Mouse (Mus musculus) layer of hippocampus, adult 18-20 months (tissue): ENCODE data around the gene Gm5617. TPM values are rescaled to one million over a fixed set of nuclear protein-coding genes. Genes with fewer than 3 reads are reported as not detected.
A peak's percentile ranks its signal among the peaks of the same experiment; 100 is the strongest.
"Not testable (repeated sequence)": the region's sequence is repeated elsewhere in the genome, so short reads cannot be mapped to it uniquely, and the experiment has no call there.

Experiments used
- DNase-seq, 2 experiments: peaks; one replicate each; pipeline ENCODE4 v3.0.0; 2022; ENCODE audit warnings: low spot score in 2 of 2
- total RNA-seq, 2 experiments: library from RNA; stranded (reverse); gene quantifications; 2 replicates each; pipeline ENCODE4 v1.2.3; 2021

Gm5617 gene
- total RNA-seq, 2 experiments from 2014 or later = 11.2 to 13.2 TPM

GRCm38 (mm10) chr9:48495548-48495932, 298 bp downstream of the Gm5617 start:
- DNase-seq = no peak

- no peak for DNase-seq
These were observed 6.0 kb downstream of the Gm5617 start for GRCm38 (mm10) chr9:48501192-48501591.

- DNase-seq = no peak
These were observed 7.8 kb downstream of the Gm5617 start for GRCm38 (mm10) chr9:48503001-48503400.

- peak in 1 of 2 experiments; percentile 68 for DNase-seq
These were observed 9.6 kb downstream of the Gm5617 start for GRCm38 (mm10) chr9:48504741-48505365.

GRCm38 (mm10) chr9:48510134-48510533, 14.9 kb downstream of the Gm5617 start:
- DNase-seq = no peak

GRCm38 (mm10) chr9:48515332-48515731, 20.1 kb downstream of the Gm5617 start:
- DNase-seq = no peak

GRCm38 (mm10) chr9:48516615-48517371, 21.6 kb downstream of the Gm5617 start:
- no peak for DNase-seq

- no peak for DNase-seq
These were observed 22.3 kb downstream of the Gm5617 start for GRCm38 (mm10) chr9:48517372-48518130.

- DNase-seq = not testable (repeated sequence)
These were observed 25.2 kb downstream of the Gm5617 start for GRCm38 (mm10) chr9:48520405-48520804.

GRCm38 (mm10) chr9:48525566-48525965, 30.3 kb downstream of the Gm5617 start:
- no peak for DNase-seq

- DNase-seq = no peak
These were observed 31.3 kb downstream of the Gm5617 start for GRCm38 (mm10) chr9:48526520-48526919.

GRCm38 (mm10) chr9:48531294-48531693, 36.1 kb downstream of the Gm5617 start:
- DNase-seq = no peak

GRCm38 (mm10) chr9:48532203-48532602, 37.0 kb downstream of the Gm5617 start:
- no peak for DNase-seq

GRCm38 (mm10) chr9:48532730-48533129, 37.5 kb downstream of the Gm5617 start:
- DNase-seq = no peak

- no peak for DNase-seq
These were observed 41.2 kb downstream of the Gm5617 start for GRCm38 (mm10) chr9:48536414-48536813.

- DNase-seq = not testable (repeated sequence)
These were observed 42.4 kb downstream of the Gm5617 start for GRCm38 (mm10) chr9:48537616-48538015.

- peak in 1 of 2 experiments; percentile 7 for DNase-seq
These were observed 42.9 kb downstream of the Gm5617 start for GRCm38 (mm10) chr9:48538044-48538645.

- peak in 1 of 2 experiments; percentile 11 for DNase-seq
These were observed 43.4 kb downstream of the Gm5617 start for GRCm38 (mm10) chr9:48538688-48539087.
